Mouse (Mus musculus): Measurements from ENCODE around the gene Zfp207. TPM values are rescaled to one million over a fixed set of nuclear protein-coding genes. Genes with fewer than 3 reads are reported as not detected.

The Zfp207 gene
- polyA plus RNA-seq (2012; rRNA removed), result 70.5 and 80.4 TPM in 2 replicates

DNA sequence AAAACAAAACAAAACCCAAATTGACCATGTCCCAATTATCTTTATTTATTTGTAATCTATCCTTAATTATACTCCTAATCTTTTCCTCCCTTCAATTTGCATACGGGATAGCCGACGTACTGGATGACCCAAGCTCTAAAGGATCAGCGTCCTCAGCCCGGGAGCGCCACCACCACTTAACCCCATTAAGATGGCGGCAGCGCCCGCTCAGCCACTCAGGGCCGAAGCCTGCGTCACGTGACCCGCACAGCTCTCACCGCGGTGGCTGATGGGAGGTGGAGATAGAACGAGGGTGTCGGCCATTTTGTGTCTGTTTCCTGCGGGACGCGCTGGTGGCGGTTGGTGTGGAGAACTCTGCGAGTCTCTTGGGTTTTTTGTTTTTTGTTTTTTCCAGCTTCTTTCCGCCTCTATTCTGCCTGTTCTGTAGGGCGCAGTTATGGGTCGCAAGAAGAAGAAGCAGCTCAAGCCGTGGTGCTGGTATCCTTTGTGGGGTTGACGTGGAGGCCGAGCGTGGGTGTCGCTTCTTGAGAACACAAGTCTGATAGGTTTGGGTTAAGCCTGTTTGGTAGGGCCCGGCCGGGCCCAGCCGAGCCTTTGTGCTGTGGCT is at the start of gene Zfp207:
Gene Zfp207, plus strand, starts transcription at position 261 of the 607 bp plus-strand sequence.
- H3K4me1 ChIP-seq (ENCODE audit: control insufficient read depth, insufficient read depth, low read length), result peaks cover 2% of the 10 kb centered on the region
- H3K36me3 ChIP-seq (ENCODE audit: control insufficient read depth, insufficient read depth, low read length), result peaks cover 4% of the 10 kb centered on the region
- peak within 1 kb of the TSS; percentile 99 for H3K27ac ChIP-seq (ENCODE audit: control insufficient read depth, insufficient read depth, low read depth, low read length)
- no peak for TF ChIP-seq CTCF (IDR thresholded peaks at IDR 0.05; ENCODE audit: control insufficient read depth, insufficient read depth, insufficient replicate concordance, low read depth, low read length)
- TF ChIP-seq POLR2A (IDR thresholded peaks at IDR 0.05; ENCODE audit: control insufficient read depth, low read depth, low read length), result peak; percentile 100
- H3K27me3 ChIP-seq (ENCODE audit: control insufficient read depth, insufficient read depth, low read length), result no peaks in the 10 kb centered on the region
- H3K4me3 ChIP-seq (ENCODE audit: control insufficient read depth, low read depth, low read length), result peak within 1 kb of the TSS; percentile 98

DNA sequence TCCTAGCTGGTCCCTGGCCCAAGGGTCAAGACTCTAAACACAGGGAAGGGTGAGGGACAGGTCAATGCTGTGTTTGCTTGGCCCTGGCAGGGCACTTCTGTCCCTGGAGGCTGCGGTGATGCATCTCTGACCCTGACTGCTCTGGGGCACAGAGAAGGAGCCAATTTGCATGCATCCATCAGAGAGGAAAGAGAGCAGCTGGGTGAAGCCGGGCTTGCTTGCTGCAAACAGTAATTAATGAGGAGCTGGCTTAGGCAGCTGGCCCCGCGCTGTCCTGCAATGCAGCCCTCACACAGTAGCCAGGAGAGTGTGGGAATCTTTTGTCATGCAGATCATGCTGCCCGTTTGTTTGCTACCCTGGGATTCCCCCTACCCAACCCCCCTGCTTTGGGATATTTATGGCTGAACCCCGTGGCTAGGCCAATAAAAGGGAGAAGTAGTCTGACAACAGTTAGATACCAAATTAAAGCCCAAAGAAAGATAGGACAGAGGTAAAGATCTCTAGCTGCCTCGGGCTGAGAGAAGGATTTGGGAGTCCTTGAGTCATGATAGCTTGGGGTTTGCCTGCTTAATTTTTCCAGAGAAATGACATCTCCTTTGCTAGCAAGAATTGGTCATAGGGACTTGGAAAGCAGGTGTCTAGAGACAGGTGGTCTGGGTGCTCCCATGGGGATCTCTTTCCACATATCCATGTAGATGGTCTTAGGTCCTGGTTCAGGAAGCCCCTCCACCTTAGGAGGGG is 47.3 kb upstream of the Zfp207 start:
- H3K4me1 ChIP-seq (ENCODE audit: control insufficient read depth, insufficient read depth, low read length), result no peaks in the 10 kb centered on the region
- H3K4me3 ChIP-seq (ENCODE audit: control insufficient read depth, low read depth, low read length), result no peak overlapping the region
- H3K27ac ChIP-seq (ENCODE audit: control insufficient read depth, insufficient read depth, low read depth, low read length), result no peak overlapping the region
- TF ChIP-seq POLR2A (IDR thresholded peaks at IDR 0.05; ENCODE audit: control insufficient read depth, low read depth, low read length) (no peak), CTCF (IDR thresholded peaks at IDR 0.05; ENCODE audit: control insufficient read depth, insufficient read depth, insufficient replicate concordance, low read depth, low read length) (no peak)
- H3K36me3 ChIP-seq (ENCODE audit: control insufficient read depth, insufficient read depth, low read length), result no peaks in the 10 kb centered on the region
- no peaks in the 10 kb centered on the region for H3K27me3 ChIP-seq (ENCODE audit: control insufficient read depth, insufficient read depth, low read length)

DNA sequence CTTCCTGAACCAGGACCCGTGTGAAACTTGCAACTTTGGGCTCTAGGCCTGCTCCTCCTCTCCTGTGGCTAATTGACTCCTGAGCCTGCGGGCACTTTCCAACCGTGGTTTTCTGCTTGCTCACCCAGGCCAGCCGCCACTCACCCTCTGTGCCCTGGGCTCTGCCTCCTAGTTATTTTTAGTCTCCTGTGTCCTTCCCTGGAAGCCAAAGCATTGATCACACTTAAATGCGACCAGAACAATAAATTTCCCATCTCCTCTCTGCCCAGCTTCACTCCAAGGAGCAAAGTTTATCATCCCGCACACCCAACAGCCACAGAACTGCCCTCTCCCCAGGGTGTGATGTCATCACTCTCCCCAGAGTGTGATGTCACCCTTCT is 46.7 kb upstream of the Zfp207 start:
- H3K4me1 ChIP-seq (ENCODE audit: control insufficient read depth, insufficient read depth, low read length), result no peaks in the 10 kb centered on the region
- H3K27ac ChIP-seq (ENCODE audit: control insufficient read depth, insufficient read depth, low read depth, low read length), result no peak overlapping the region

DNA sequence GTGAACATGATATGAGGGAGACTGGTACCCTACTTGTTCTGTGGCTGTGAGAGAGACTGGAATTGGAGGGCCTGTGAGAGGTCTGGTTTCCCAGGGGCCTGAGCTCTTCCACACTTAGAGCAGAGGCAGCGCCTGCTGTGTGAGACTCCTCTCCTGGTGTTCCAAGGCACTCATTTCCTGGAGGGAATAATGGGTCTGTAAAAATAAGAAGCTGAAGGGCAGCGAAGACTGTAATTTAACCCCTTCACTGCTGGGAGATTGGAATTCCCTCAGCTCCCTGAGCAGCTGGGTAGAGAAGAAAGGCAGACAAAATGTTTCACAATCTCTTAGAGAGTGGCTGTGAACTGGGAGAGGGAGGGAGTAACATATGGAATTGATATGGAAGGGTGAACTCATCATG is 40.6 kb upstream of the Zfp207 start:
- H3K36me3 ChIP-seq (ENCODE audit: control insufficient read depth, insufficient read depth, low read length), result no peaks in the 10 kb centered on the region
- H3K4me1 ChIP-seq (ENCODE audit: control insufficient read depth, insufficient read depth, low read length), result no peaks in the 10 kb centered on the region
- TF ChIP-seq POLR2A (IDR thresholded peaks at IDR 0.05; ENCODE audit: control insufficient read depth, low read depth, low read length) (no peak), CTCF (IDR thresholded peaks at IDR 0.05; ENCODE audit: control insufficient read depth, insufficient read depth, insufficient replicate concordance, low read depth, low read length) (no peak)
- H3K4me3 ChIP-seq (ENCODE audit: control insufficient read depth, low read depth, low read length), result no peak overlapping the region
- H3K27ac ChIP-seq (ENCODE audit: control insufficient read depth, insufficient read depth, low read depth, low read length), result no peak overlapping the region
- no peaks in the 10 kb centered on the region for H3K27me3 ChIP-seq (ENCODE audit: control insufficient read depth, insufficient read depth, low read length)

More for the DNA sequence above, 46.7 kb upstream of the Zfp207 start:
- Histone ChIP-seq H3K4me3 (ENCODE audit: control insufficient read depth, low read depth, low read length) (no peak overlapping the region), H3K27me3 (ENCODE audit: control insufficient read depth, insufficient read depth, low read length) (no peaks in the 10 kb centered on the region), H3K36me3 (ENCODE audit: control insufficient read depth, insufficient read depth, low read length) (no peaks in the 10 kb centered on the region)
- no peak for TF ChIP-seq CTCF (IDR thresholded peaks at IDR 0.05; ENCODE audit: control insufficient read depth, insufficient read depth, insufficient replicate concordance, low read depth, low read length)

DNA sequence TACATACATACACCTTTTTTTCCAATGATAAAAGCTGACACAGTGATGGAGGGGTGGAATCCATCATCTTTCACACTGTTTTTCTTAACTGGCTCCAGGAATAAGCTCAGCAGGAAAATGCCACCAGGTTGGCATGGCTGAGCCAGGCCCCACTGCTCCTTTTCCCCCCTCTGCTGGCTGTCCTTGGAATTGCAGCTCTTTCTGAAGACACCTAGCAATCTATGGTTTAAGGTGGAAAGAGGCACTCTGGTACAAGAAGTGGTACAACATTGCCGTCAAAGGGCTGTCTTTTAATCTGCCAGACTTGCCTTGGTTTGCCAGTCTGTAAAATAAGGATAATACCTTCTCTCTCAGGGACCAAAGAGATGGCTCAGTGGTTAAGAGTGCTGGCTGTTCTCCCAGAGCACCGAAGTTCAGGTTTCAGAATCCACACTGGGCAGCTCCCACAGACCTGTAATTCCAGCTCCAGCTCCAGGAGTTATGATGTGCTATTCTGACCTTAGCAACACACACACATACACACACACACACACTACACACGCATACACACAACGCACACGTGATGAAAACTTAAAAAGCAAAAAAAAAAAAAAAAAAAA is 31.1 kb upstream of the Zfp207 start:
- Histone ChIP-seq H3K4me3 (ENCODE audit: control insufficient read depth, low read depth, low read length) (no peak overlapping the region), H3K27ac (ENCODE audit: control insufficient read depth, insufficient read depth, low read depth, low read length) (no peak overlapping the region), H3K27me3 (ENCODE audit: control insufficient read depth, insufficient read depth, low read length) (no peaks in the 10 kb centered on the region), H3K4me1 (ENCODE audit: control insufficient read depth, insufficient read depth, low read length) (no peaks in the 10 kb centered on the region), H3K36me3 (ENCODE audit: control insufficient read depth, insufficient read depth, low read length) (no peaks in the 10 kb centered on the region)
- TF ChIP-seq POLR2A (IDR thresholded peaks at IDR 0.05; ENCODE audit: control insufficient read depth, low read depth, low read length) (no peak), CTCF (IDR thresholded peaks at IDR 0.05; ENCODE audit: control insufficient read depth, insufficient read depth, insufficient replicate concordance, low read depth, low read length) (peak; percentile 86; the same call in 1 of the 2 replicates)

DNA sequence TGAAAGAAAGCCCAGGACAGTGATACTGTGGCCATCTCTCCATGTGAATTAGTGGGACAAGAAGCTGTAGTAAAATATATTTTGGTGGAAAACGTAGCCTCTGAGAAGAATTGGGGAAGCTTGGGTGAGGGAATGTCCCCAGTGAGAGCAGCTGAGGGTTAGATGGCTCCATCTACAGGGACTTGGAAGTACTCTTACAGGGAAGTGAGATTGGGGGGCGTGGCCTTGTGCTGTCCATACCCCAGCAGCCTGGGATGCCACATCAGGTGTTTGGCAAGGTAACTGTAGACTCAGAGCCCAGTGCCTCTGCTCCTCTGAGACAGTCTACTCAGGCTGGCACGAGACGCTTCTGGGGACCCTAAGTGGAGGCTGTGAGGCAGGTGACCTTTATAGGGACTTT is 28.2 kb upstream of the Zfp207 start:
- Histone ChIP-seq H3K36me3 (ENCODE audit: control insufficient read depth, insufficient read depth, low read length) (no peaks in the 10 kb centered on the region), H3K27me3 (ENCODE audit: control insufficient read depth, insufficient read depth, low read length) (no peaks in the 10 kb centered on the region), H3K27ac (ENCODE audit: control insufficient read depth, insufficient read depth, low read depth, low read length) (no peak overlapping the region), H3K4me1 (ENCODE audit: control insufficient read depth, insufficient read depth, low read length) (no peaks in the 10 kb centered on the region), H3K4me3 (ENCODE audit: control insufficient read depth, low read depth, low read length) (no peak overlapping the region)
- TF ChIP-seq CTCF (IDR thresholded peaks at IDR 0.05; ENCODE audit: control insufficient read depth, insufficient read depth, insufficient replicate concordance, low read depth, low read length) (no peak), POLR2A (IDR thresholded peaks at IDR 0.05; ENCODE audit: control insufficient read depth, low read depth, low read length) (no peak)

DNA sequence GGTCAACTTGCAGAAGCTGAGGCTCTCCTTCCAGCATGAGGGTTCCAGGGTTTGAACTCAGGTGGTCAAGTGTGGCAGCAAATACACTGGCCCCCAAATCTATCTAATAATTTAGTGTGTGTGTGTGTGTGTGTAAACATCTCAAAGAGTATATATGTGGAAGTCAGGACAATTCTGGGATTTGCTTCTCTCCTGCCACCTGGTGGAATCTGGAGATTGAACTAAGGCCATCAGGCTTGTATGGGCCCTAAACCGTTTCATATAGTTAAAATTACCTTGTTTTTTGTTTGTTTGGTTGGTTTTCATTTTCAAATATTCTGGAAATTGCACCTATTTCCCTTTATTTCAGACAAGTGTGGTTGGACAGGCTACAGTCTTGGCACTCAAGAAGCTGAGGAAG is 14.1 kb upstream of the Zfp207 start:
- Histone ChIP-seq H3K27ac (ENCODE audit: control insufficient read depth, insufficient read depth, low read depth, low read length) (no peak overlapping the region), H3K27me3 (ENCODE audit: control insufficient read depth, insufficient read depth, low read length) (no peaks in the 10 kb centered on the region), H3K36me3 (ENCODE audit: control insufficient read depth, insufficient read depth, low read length) (peaks cover 5% of the 10 kb centered on the region), H3K4me3 (ENCODE audit: control insufficient read depth, low read depth, low read length) (no peak overlapping the region), H3K4me1 (ENCODE audit: control insufficient read depth, insufficient read depth, low read length) (no peaks in the 10 kb centered on the region)
- TF ChIP-seq CTCF (IDR thresholded peaks at IDR 0.05; ENCODE audit: control insufficient read depth, insufficient read depth, insufficient replicate concordance, low read depth, low read length) (no peak), POLR2A (IDR thresholded peaks at IDR 0.05; ENCODE audit: control insufficient read depth, low read depth, low read length) (no peak)
